Mouse (Mus musculus) brain, embryonic 14.5 days (tissue): ENCODE results near the gene Scn9a.

Source experiments
- CTCF ChIP-seq: fragments of 200-500 bp; IDR thresholded peaks from 2 replicates; pipeline ENCODE4 v1.5.1; 2012; ENCODE audit warnings: inconsistent platforms, mild to moderate bottlenecking, moderate library complexity, borderline replicate concordance; ENCODE audit not compliant: insufficient read depth, insufficient read length; ENCODE audit errors: extremely low read depth
- POLR2A ChIP-seq: fragments of 200-500 bp; IDR thresholded peaks from 2 replicates; pipeline ENCODE4 v1.6.1; 2012; ENCODE audit warnings: mild to moderate bottlenecking, inconsistent platforms, borderline replicate concordance; ENCODE audit not compliant: poor library complexity, insufficient read depth, insufficient read length, severe bottlenecking; ENCODE audit errors: extremely low read depth

DNA sequence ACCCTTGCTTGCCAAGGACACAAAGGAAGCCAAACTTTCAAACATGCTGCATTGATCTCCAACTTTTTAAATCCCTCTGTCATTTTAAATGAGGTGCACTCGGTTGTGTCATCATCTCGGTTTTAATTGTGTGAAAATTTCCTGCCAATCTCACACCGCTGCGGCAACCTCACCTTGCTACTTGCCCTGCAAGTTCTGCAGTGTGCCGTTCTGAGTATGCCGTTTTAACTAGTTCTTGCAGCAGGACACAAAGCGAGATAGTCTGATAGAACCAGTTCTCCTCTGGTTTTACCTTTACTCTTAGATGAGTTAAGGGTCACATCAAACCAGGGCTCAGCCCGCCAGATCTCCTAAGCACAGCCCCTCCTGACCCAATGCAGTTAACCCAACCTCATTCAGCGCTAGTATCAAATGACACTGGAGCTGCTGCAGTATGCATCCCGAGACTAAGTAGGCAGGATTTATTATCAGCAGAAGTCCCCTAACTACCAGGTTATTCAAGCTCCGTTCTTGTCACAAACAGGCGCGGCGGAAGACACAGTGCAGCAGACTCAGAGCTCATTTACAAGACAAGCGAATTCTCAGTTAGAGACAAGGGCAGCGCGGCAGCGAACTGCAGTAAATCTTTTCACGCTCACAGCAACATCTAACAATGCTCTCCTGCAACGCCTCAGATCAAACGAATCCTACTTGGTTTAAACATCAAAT, 194.8 kb downstream of the Scn9a start:
- TF ChIP-seq POLR2A, result no peak
- TF ChIP-seq CTCF, result no peak
